Mouse (Mus musculus) embryonic facial prominence, embryonic 15.5 days (tissue): ENCODE measurements around the gene Loxl3. TPM values are rescaled to one million over a fixed set of nuclear protein-coding genes. Genes with fewer than 3 reads are reported as not detected.

ENCODE experiments used
- ATAC-seq: fragments of 200-750 bp; cut with Nextera tagmentation; 2 replicates; pipeline ENCODE4 v1.8.0; 2017; ENCODE audit warnings: low read depth, moderate TSS enrichment; ENCODE audit not compliant: insufficient number of reproducible peaks, low FRiP score, low TSS enrichment
- H3K27ac ChIP-seq: fragments of 300-500 bp; sonication (generic); replicated peaks from 2 replicates; pipeline ENCODE4 v1.5.1; 2015; ENCODE audit warnings: mild to moderate bottlenecking, inconsistent platforms
- H3K27me3 ChIP-seq: fragments of 300-500 bp; sonication (generic); 2 replicates; pipeline ENCODE4 v1.6.1; 2015; ENCODE audit warnings: inconsistent platforms
- H3K36me3 ChIP-seq: fragments of 300-500 bp; sonication (generic); 2 replicates; pipeline ENCODE4 v1.6.1; 2015; ENCODE audit warnings: mild to moderate bottlenecking, inconsistent platforms
- H3K4me1 ChIP-seq: fragments of 300-500 bp; sonication (generic); 2 replicates; pipeline ENCODE4 v1.6.1; 2015; ENCODE audit warnings: inconsistent platforms
- H3K4me2 ChIP-seq: fragments of 300-500 bp; sonication (generic); replicated peaks from 2 replicates; pipeline ENCODE4 v1.6.1; 2015; ENCODE audit warnings: mild to moderate bottlenecking, inconsistent platforms
- H3K4me3 ChIP-seq: fragments of 300-500 bp; sonication (generic); replicated peaks from 2 replicates; pipeline ENCODE4 v1.5.1; 2015; ENCODE audit warnings: mild to moderate bottlenecking, inconsistent platforms
- H3K9ac ChIP-seq: fragments of 300-500 bp; sonication (generic); 2 replicates; pipeline ENCODE4 v1.6.1; 2015; ENCODE audit warnings: inconsistent platforms
- H3K9me3 ChIP-seq: fragments of 300-500 bp; sonication (generic); replicated peaks from 2 replicates; pipeline ENCODE4 v1.6.1; 2016; ENCODE audit warnings: inconsistent platforms
- WGBS: fragments of 180-500 bp; shearing (Covaris S2); methylation state at CpG from one replicate; pipeline ENCODE4 v1.1.7; 2015; 5-methylcytosine and 5-hydroxymethylcytosine counted together
- polyA plus RNA-seq: library from polyadenylated mRNA; unstranded; fragments of >200 nt; fragmentation: Nextera tagmentation; extraction: Ambion mirVana; gene quantifications from 2 replicates; pipeline ENCODE4 v1.2.1, GENCODE M21; 2015

Gene Loxl3
- polyA plus RNA-seq, 1 experiment from 2014 or later, result 25.4 TPM

DNA sequence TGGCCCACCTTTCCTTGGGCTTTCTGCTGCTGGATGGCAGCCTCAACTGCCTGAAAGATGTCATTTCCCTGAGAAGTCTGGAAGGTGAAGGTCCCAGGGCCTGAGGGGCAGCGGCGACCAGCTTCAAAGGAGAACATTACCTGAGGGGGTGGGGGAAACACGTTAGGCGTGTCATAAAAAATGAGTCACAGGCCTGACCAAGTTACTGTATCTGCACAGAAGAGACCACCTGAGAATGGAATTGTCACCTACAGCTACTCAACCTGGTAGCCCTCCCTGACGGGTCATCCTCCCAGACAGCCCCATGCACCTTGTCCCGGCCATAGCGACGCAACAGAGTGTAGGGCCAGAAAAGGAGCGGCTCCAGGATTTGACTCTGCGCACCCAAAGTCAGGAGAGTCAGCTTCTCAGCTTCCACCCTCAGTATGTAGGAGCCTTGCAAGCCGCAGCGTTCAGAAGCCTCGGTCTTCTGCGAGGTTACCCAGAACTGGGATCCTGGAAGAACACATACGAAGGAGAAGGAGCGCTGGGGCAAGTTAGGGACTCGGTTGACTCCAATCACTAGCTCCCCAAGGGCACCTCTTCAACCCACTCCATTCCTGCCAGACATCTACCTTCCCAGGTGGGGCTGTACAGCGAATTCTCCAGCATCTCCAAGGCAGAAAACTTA, 1.9 kb upstream of the Loxl3 start:
- Histone ChIP-seq H3K27ac (no peak overlapping the region), H3K4me2 (peak overlapping the region; percentile 81), H3K4me3 (peak overlapping the region; percentile 60), H3K9ac (no peak overlapping the region), H3K36me3 (no peaks in the 10 kb centered on the region), H3K27me3 (peaks cover 23% of the 10 kb centered on the region), H3K9me3 (no peaks in the 10 kb centered on the region), H3K4me1 (peaks cover 61% of the 10 kb centered on the region)
- ATAC-seq, result no peak
- 29% methylated on average over 18 of the region's 18 CpGs for WGBS

DNA sequence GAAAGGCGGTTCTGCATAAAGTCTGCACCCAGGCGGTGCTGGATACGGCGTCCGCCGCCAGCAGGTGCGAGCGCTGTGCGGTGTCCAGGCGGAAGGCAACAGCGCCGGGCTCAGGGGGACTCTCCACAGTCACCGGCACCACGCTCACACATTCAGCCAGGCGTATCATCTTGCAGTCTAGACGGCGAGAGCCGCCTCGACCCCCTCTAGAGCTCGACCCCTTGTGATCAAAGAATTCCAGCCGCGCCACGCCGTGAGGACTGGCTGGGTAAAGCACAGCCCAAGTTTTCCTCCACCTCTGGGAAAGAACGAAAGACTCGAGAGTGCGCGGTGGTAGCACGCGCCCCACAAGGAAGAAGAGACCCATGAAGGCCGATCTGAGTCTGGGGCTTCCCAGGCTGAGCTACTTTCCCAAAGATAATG, 1.2 kb upstream of the Loxl3 start:
- Histone ChIP-seq H3K36me3 (no peaks in the 10 kb centered on the region), H3K4me3 (peak overlapping the region; percentile 60), H3K4me2 (peak overlapping the region; percentile 81), H3K27ac (peak overlapping the region; percentile 87), H3K9ac (peak overlapping the region; percentile 27), H3K4me1 (peaks cover 56% of the 10 kb centered on the region), H3K27me3 (peaks cover 23% of the 10 kb centered on the region), H3K9me3 (no peaks in the 10 kb centered on the region)
- under 1% methylated on average over 31 of the region's 31 CpGs for WGBS
- ATAC-seq, result peak; percentile 40

DNA sequence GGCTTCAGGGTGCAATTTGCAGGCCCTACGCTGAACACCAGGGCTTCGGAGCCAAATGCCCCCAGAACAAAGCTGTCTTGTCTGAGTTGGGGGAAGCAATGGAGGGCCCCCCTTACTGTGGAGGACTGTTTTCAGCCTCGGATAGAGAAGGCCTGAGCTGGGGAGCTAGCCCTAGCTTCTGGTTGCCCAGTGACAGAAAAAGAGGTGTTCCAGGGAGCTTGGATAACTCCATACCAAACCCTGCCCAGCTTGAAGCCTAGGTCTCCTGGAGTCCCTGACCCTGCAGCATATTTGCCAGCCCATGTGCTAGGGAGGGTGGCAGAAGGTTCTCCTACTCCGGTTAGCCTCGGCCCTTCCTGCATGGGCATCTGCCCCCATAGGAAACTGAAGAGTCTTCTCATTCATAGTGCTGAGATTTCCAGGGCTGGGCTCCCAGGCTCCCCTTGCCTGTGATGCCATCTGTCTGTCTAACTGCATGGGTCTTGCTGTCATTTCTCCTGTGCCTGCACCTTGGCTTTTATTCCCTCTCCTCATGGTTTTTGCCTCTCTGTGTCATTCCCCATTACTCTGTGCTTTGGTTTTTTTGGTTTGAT, 586 bp downstream of the Loxl3 start:
- Histone ChIP-seq H3K4me3 (peak overlapping the region; percentile 60), H3K4me1 (peaks cover 51% of the 10 kb centered on the region)
- WGBS, result 28% methylated on average over 5 of the region's 5 CpGs

GRCm38 (mm10) chr6:83037188-83037587, 3.2 kb downstream of the Loxl3 start:
- H3K27me3 ChIP-seq, result peaks cover 5% of the 10 kb centered on the region; the same call in 1 of the 2 replicates
- H3K27ac ChIP-seq, result no peak overlapping the region
- 77% methylated on average over 8 of the region's 8 CpGs for WGBS
- H3K9ac ChIP-seq, result no peak overlapping the region
- H3K9me3 ChIP-seq, result no peaks in the 10 kb centered on the region
- no peak for ATAC-seq
- no peak overlapping the region for H3K4me3 ChIP-seq
- H3K4me1 ChIP-seq, result peaks cover 38% of the 10 kb centered on the region
- H3K36me3 ChIP-seq, result no peaks in the 10 kb centered on the region
- no peak overlapping the region for H3K4me2 ChIP-seq

More for the DNA sequence above, 586 bp downstream of the Loxl3 start:
- H3K27me3 ChIP-seq, result peaks cover 23% of the 10 kb centered on the region
- 0 out of 2 replicates have a peak overlapping the region, but pooled peaks have one; percentile 27 for H3K9ac ChIP-seq
- no peaks in the 10 kb centered on the region for H3K36me3 ChIP-seq
- H3K4me2 ChIP-seq, result peak overlapping the region; percentile 81
- ATAC-seq, result no peak
- peak overlapping the region; percentile 87; the same call in 1 of the 2 replicates for H3K27ac ChIP-seq
- no peaks in the 10 kb centered on the region for H3K9me3 ChIP-seq

- no peaks in the 10 kb centered on the region for H3K36me3 ChIP-seq
- peak overlapping the region; percentile 62 for H3K4me2 ChIP-seq
- WGBS, result 13% methylated on average over 24 of the region's 24 CpGs
- H3K9ac ChIP-seq, result no peak overlapping the region
- no peaks in the 10 kb centered on the region for H3K9me3 ChIP-seq
- peaks cover 27% of the 10 kb centered on the region for H3K4me1 ChIP-seq
- no peak for ATAC-seq
- H3K27me3 ChIP-seq, result 0 out of 2 replicates have a peak, but pooled peaks cover 2% of the 10 kb centered on the region
- no peak overlapping the region for H3K27ac ChIP-seq
- peak overlapping the region; percentile 31 for H3K4me3 ChIP-seq
Measured at GRCm38 (mm10) chr6:83038496-83039012, 4.6 kb downstream of the Loxl3 start.

GRCm38 (mm10) chr6:83040601-83041000, 6.6 kb downstream of the Loxl3 start:
- H3K27me3 ChIP-seq, result 0 out of 2 replicates have a peak, but pooled peaks cover under 1% of the 10 kb centered on the region
- no peak overlapping the region for H3K9ac ChIP-seq
- no peak overlapping the region for H3K4me3 ChIP-seq
- no peak overlapping the region for H3K27ac ChIP-seq
- 79% methylated on average over 5 of the region's 5 CpGs for WGBS
- ATAC-seq, result no peak
- H3K9me3 ChIP-seq, result no peaks in the 10 kb centered on the region
- no peak overlapping the region for H3K4me2 ChIP-seq
- no peaks in the 10 kb centered on the region for H3K36me3 ChIP-seq
- H3K4me1 ChIP-seq, result peaks cover 8% of the 10 kb centered on the region

GRCm38 (mm10) chr6:83043561-83043960, 9.6 kb downstream of the Loxl3 start:
- Histone ChIP-seq H3K9me3 (no peaks in the 10 kb centered on the region), H3K27ac (no peak overlapping the region), H3K36me3 (no peaks in the 10 kb centered on the region), H3K9ac (no peak overlapping the region), H3K4me3 (no peak overlapping the region), H3K4me2 (no peak overlapping the region), H3K27me3 (no peaks in the 10 kb centered on the region), H3K4me1 (peaks cover 4% of the 10 kb centered on the region)
- 62% methylated on average over 6 of the region's 6 CpGs for WGBS
- no peak for ATAC-seq

GRCm38 (mm10) chr6:83043993-83044392, 10.0 kb downstream of the Loxl3 start:
- H3K9me3 ChIP-seq, result no peaks in the 10 kb centered on the region
- H3K27ac ChIP-seq, result no peak overlapping the region
- H3K4me1 ChIP-seq, result no peaks in the 10 kb centered on the region
- H3K27me3 ChIP-seq, result no peaks in the 10 kb centered on the region
- no peaks in the 10 kb centered on the region for H3K36me3 ChIP-seq
- no peak overlapping the region for H3K4me2 ChIP-seq
- WGBS, result 89% methylated on average over 5 of the region's 5 CpGs
- H3K9ac ChIP-seq, result no peak overlapping the region
- ATAC-seq, result no peak
- H3K4me3 ChIP-seq, result no peak overlapping the region

DNA sequence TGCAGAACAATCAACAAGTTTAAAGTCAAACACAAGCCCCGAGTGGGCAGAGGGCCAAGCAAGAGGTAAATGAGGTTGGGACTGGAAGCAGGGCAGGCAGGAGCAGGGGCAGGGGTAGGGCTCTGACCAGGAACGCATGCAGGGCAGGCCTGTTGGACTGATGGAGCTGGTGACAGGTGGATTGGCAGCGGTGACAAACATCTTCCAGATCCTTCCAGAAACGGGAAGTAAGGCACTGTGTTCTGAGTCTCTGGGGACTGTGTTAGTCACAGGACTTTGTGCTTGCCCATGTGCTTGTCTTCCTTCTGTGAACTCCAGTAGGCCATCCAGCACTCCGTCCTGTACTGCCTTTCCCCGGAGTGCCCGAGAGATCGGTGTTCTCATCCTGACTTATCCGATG, 10.8 kb downstream of the Loxl3 start:
- ATAC-seq, result no peak
- H3K9me3 ChIP-seq, result no peaks in the 10 kb centered on the region
- no peak overlapping the region for H3K4me2 ChIP-seq
- no peaks in the 10 kb centered on the region for H3K4me1 ChIP-seq
- no peak overlapping the region for H3K27ac ChIP-seq
- 69% methylated on average over 9 of the region's 9 CpGs for WGBS
- H3K9ac ChIP-seq, result no peak overlapping the region
- H3K36me3 ChIP-seq, result no peaks in the 10 kb centered on the region
- H3K27me3 ChIP-seq, result no peaks in the 10 kb centered on the region
- no peak overlapping the region for H3K4me3 ChIP-seq

GRCm38 (mm10) chr6:83049367-83049766, 15.4 kb downstream of the Loxl3 start:
- Histone ChIP-seq H3K4me2 (no peak overlapping the region), H3K36me3 (peaks cover 15% of the 10 kb centered on the region), H3K9ac (no peak overlapping the region), H3K4me1 (peaks cover 13% of the 10 kb centered on the region), H3K27me3 (no peaks in the 10 kb centered on the region), H3K9me3 (no peaks in the 10 kb centered on the region), H3K4me3 (no peak overlapping the region), H3K27ac (no peak overlapping the region)
- 76% methylated on average over 10 of the region's 10 CpGs for WGBS
- no peak for ATAC-seq

- Histone ChIP-seq H3K36me3 (peaks cover 33% of the 10 kb centered on the region), H3K9ac (peak overlapping the region; percentile 95), H3K4me3 (peak overlapping the region; percentile 97), H3K4me2 (peak overlapping the region; percentile 89), H3K9me3 (no peaks in the 10 kb centered on the region), H3K27me3 (no peaks in the 10 kb centered on the region), H3K4me1 (peaks cover 27% of the 10 kb centered on the region), H3K27ac (peak overlapping the region; percentile 90)
- WGBS, result under 1% methylated on average over 26 of the region's 26 CpGs
- ATAC-seq, result no peak
Measured at GRCm38 (mm10) chr6:83053136-83053960, 19.4 kb downstream of the Loxl3 start.
